Mouse (Mus musculus) heart, postnatal 0 days (tissue): ENCODE measurements around the gene Ccdc42. TPM values are rescaled to one million over a fixed set of nuclear protein-coding genes. Genes with fewer than 3 reads are reported as not detected.

Experiments
- ATAC-seq: fragments of 200-750 bp; cut with Nextera tagmentation; 2 replicates; pipeline ENCODE4 v1.8.0; 2017; ENCODE audit warnings: low read depth, moderate number of reproducible peaks, moderate library complexity; ENCODE audit not compliant: insufficient read depth
- DNase-seq: peaks from one replicate; pipeline ENCODE4 v3.0.0-alpha.2; 2016; ENCODE audit warnings: low spot score
- H3K27ac ChIP-seq: fragments of 300-500 bp; sonication (generic); 2 replicates; pipeline ENCODE4 v1.5.1; 2014; ENCODE audit warnings: low read depth, mild to moderate bottlenecking
- H3K27me3 ChIP-seq: fragments of 300-500 bp; sonication (generic); 2 replicates; pipeline ENCODE4 v1.6.1; 2014; ENCODE audit warnings: low read length, mixed read lengths; ENCODE audit not compliant: control insufficient read depth, insufficient read depth
- H3K36me3 ChIP-seq: fragments of 300-500 bp; sonication (generic); replicated peaks from 2 replicates; pipeline ENCODE4 v1.6.1; 2014; ENCODE audit warnings: low read length, mixed read lengths; ENCODE audit not compliant: control insufficient read depth, insufficient read depth
- H3K4me1 ChIP-seq: fragments of 300-500 bp; sonication (generic); 2 replicates; pipeline ENCODE4 v1.6.1; 2014; ENCODE audit warnings: antibody characterized with exemption; ENCODE audit not compliant: control insufficient read depth, insufficient read depth
- H3K4me2 ChIP-seq: fragments of 300-500 bp; sonication (generic); 2 replicates; pipeline ENCODE4 v1.6.1; 2014; ENCODE audit warnings: low read depth, mild to moderate bottlenecking, low read length, moderate library complexity
- H3K4me3 ChIP-seq: fragments of 300-500 bp; sonication (generic); 2 replicates; pipeline ENCODE4 v1.5.1; 2014; ENCODE audit warnings: low read depth, low read length
- H3K9ac ChIP-seq: fragments of 300-500 bp; sonication (generic); replicated peaks from 2 replicates; pipeline ENCODE4 v1.6.1; 2014; ENCODE audit warnings: low read depth, low read length, mixed read lengths
- H3K9me3 ChIP-seq: fragments of 300-500 bp; sonication (generic); replicated peaks from 2 replicates; pipeline ENCODE4 v1.6.1; 2016; ENCODE audit warnings: low read length; ENCODE audit not compliant: control insufficient read depth
- CTCF ChIP-seq: IDR thresholded peaks from 2 replicates; pipeline ENCODE4 v1.5.1; 2016; ENCODE audit warnings: antibody characterized with exemption, control low read depth, low read depth
- EP300 ChIP-seq: IDR thresholded peaks from 2 replicates; pipeline ENCODE4 v1.6.1; 2016; ENCODE audit warnings: antibody characterized with exemption, low read depth
- WGBS: fragments of 180-500 bp; shearing (Covaris S2); extraction: QIAGEN DNeasy Blood & Tissue Kit; methylation state at CpG from one replicate; pipeline ENCODE4 v1.1.7; 2014; 5-methylcytosine and 5-hydroxymethylcytosine counted together
- polyA plus RNA-seq: library from polyadenylated mRNA; unstranded; fragments of >200 nt; fragmentation: Nextera tagmentation; extraction: Ambion mirVana; gene quantifications from 2 replicates; pipeline ENCODE4 v1.2.1, GENCODE M21; 2015
- total RNA-seq: library from RNA; depleted of rRNA; stranded (reverse); fragments of >200 nt; gene quantifications from 2 replicates; pipeline ENCODE4 v1.2.3, GENCODE M21; 2014; ENCODE audit warnings: low replicate concordance

Gene Ccdc42
- total and polyA plus RNA-seq, 2 experiments from 2014 or later = 0.55 to 1.4 TPM

GRCm38 (mm10) chr11:68570861-68571260 lies 16.0 kb upstream of the Ccdc42 start:
- no peaks in the 10 kb centered on the region for H3K4me1 ChIP-seq
- no peak overlapping the region for H3K4me2 ChIP-seq
- no peaks in the 10 kb centered on the region for H3K9me3 ChIP-seq
- DNase-seq = no peak
- no peaks in the 10 kb centered on the region for H3K36me3 ChIP-seq
- no peak for TF ChIP-seq EP300
- no peak for TF ChIP-seq CTCF
- H3K27ac ChIP-seq = no peak overlapping the region
- 81% methylated on average over 5 of the region's 5 CpGs for WGBS
- H3K27me3 ChIP-seq = 0 out of 2 replicates have a peak, but pooled peaks cover 9% of the 10 kb centered on the region
- ATAC-seq = no peak
- no peak overlapping the region for H3K9ac ChIP-seq
- no peak overlapping the region for H3K4me3 ChIP-seq

GRCm38 (mm10) chr11:68577076-68577475 lies 9.7 kb upstream of the Ccdc42 start:
- Histone ChIP-seq H3K4me1 (no peaks in the 10 kb centered on the region), H3K27ac (no peak overlapping the region), H3K4me3 (no peak overlapping the region), H3K9ac (no peak overlapping the region), H3K4me2 (no peak overlapping the region), H3K9me3 (no peaks in the 10 kb centered on the region), H3K36me3 (no peaks in the 10 kb centered on the region), H3K27me3 (no peaks in the 10 kb centered on the region)
- 88% methylated on average over 1 of the region's 1 CpGs for WGBS
- DNase-seq (no peak), ATAC-seq (no peak)
- TF ChIP-seq EP300 = no peak

GRCm38 (mm10) chr11:68579462-68579881 lies 7.3 kb upstream of the Ccdc42 start:
- 41% methylated on average over 9 of the region's 9 CpGs for WGBS
- Histone ChIP-seq H3K27ac (no peak overlapping the region), H3K4me3 (no peak overlapping the region), H3K9ac (no peak overlapping the region), H3K27me3 (no peaks in the 10 kb centered on the region), H3K4me1 (no peaks in the 10 kb centered on the region), H3K4me2 (no peak overlapping the region), H3K9me3 (no peaks in the 10 kb centered on the region), H3K36me3 (no peaks in the 10 kb centered on the region)
- no peak for ATAC-seq
- DNase-seq = no peak
- TF ChIP-seq EP300 = no peak
- TF ChIP-seq CTCF = no peak

GRCm38 (mm10) chr11:68580566-68580965 lies 6.3 kb upstream of the Ccdc42 start:
- H3K4me3 ChIP-seq = no peak overlapping the region
- no peaks in the 10 kb centered on the region for H3K4me1 ChIP-seq
- H3K27me3 ChIP-seq = no peaks in the 10 kb centered on the region
- H3K9me3 ChIP-seq = no peaks in the 10 kb centered on the region
- H3K36me3 ChIP-seq = no peaks in the 10 kb centered on the region
- H3K27ac ChIP-seq = no peak overlapping the region
- WGBS = 84% methylated on average over 5 of the region's 6 CpGs
- ATAC-seq (no peak), DNase-seq (no peak)
- H3K4me2 ChIP-seq = no peak overlapping the region
- no peak overlapping the region for H3K9ac ChIP-seq
- no peak for TF ChIP-seq EP300

- Histone ChIP-seq H3K9me3 (no peaks in the 10 kb centered on the region), H3K27me3 (no peaks in the 10 kb centered on the region), H3K27ac (no peak overlapping the region), H3K9ac (no peak overlapping the region), H3K4me3 (no peak overlapping the region), H3K4me2 (no peak overlapping the region), H3K36me3 (no peaks in the 10 kb centered on the region), H3K4me1 (no peaks in the 10 kb centered on the region)
- ATAC-seq = no peak
- TF ChIP-seq EP300 = no peak
- no peak for TF ChIP-seq CTCF
- no peak for DNase-seq
- WGBS = 80% methylated on average over 13 of the region's 13 CpGs
Measured at GRCm38 (mm10) chr11:68583225-68583624, 3.6 kb upstream of the Ccdc42 start.

- Histone ChIP-seq H3K4me2 (no peak overlapping the region), H3K4me3 (no peak overlapping the region), H3K9ac (no peak overlapping the region), H3K27ac (no peak overlapping the region), H3K36me3 (no peaks in the 10 kb centered on the region), H3K4me1 (no peaks in the 10 kb centered on the region), H3K9me3 (no peaks in the 10 kb centered on the region), H3K27me3 (no peaks in the 10 kb centered on the region)
- no peak for DNase-seq
- TF ChIP-seq CTCF = no peak
- TF ChIP-seq EP300 = no peak
- no peak for ATAC-seq
- 71% methylated on average over 8 of the region's 8 CpGs for WGBS
Measured at GRCm38 (mm10) chr11:68583906-68584480, 2.8 kb upstream of the Ccdc42 start.
